Mouse (Mus musculus) MEL (cell line): Measurements from ENCODE around the gene Tapbp. TPM values are rescaled to one million over a fixed set of nuclear protein-coding genes. Genes with fewer than 3 reads are reported as not detected.

ENCODE experiments used
- DNase-seq: peaks from one replicate; pipeline ENCODE4 v3.0.0; 2011; ENCODE audit warnings: low read depth, low spot score
- H3K27ac ChIP-seq: 2 replicates; pipeline ENCODE4 v1.5.1; 2012; ENCODE audit warnings: low read depth, mild to moderate bottlenecking, control low read depth, low read length, moderate library complexity; ENCODE audit not compliant: control insufficient read depth
- H3K27me3 ChIP-seq, 2 experiments: fragments of 150-350 bp in 1 of 2; sonication (generic) in 1 of 2; 2 replicates each; pipeline ENCODE4 v1.6.1; 2012; ENCODE audit warnings: low read length in 2 of 2, mild to moderate bottlenecking in 2 of 2, improper control_type of control experiment in 1 of 2, moderate library complexity in 1 of 2; ENCODE audit not compliant: insufficient read depth in 2 of 2, control insufficient read depth in 1 of 2
- H3K36me3 ChIP-seq, 2 experiments: 2 replicates each; pipeline ENCODE4 v1.6.1; 2012 to 2014; ENCODE audit warnings: low read length in 2 of 2, improper control_type of control experiment in 1 of 2, inconsistent platforms in 1 of 2, mild to moderate bottlenecking in 1 of 2; ENCODE audit not compliant: insufficient read depth in 2 of 2, control insufficient read depth in 1 of 2
- H3K4me1 ChIP-seq, 2 experiments: fragments of 150-350 bp in 1 of 2; sonication (generic) in 1 of 2; 2 replicates each; pipeline ENCODE4 v1.6.1; 2012; ENCODE audit warnings: low read length in 2 of 2, improper control_type of control experiment in 1 of 2, mild to moderate bottlenecking in 1 of 2; ENCODE audit not compliant: insufficient read depth in 2 of 2, control insufficient read depth in 1 of 2
- H3K4me3 ChIP-seq, 2 experiments: fragments of 150-350 bp in 1 of 2; sonication (generic) in 1 of 2; 2 replicates each; pipeline ENCODE4 v1.5.1; 2012; ENCODE audit warnings: low read depth in 2 of 2, low read length in 2 of 2, mild to moderate bottlenecking in 2 of 2, moderate library complexity in 2 of 2, control low read depth in 1 of 2, improper control_type of control experiment in 1 of 2; ENCODE audit not compliant: control insufficient read depth in 1 of 2, insufficient read depth in 1 of 2
- H3K79me2 ChIP-seq: 2 replicates; pipeline ENCODE4 v1.6.1; 2012; ENCODE audit warnings: mild to moderate bottlenecking, low read length, moderate library complexity; ENCODE audit not compliant: control insufficient read depth, poor library complexity, insufficient read depth
- H3K9ac ChIP-seq: 2 replicates; pipeline ENCODE4 v1.6.1; 2012; ENCODE audit warnings: low read depth, mild to moderate bottlenecking, control low read depth, low read length, moderate library complexity; ENCODE audit not compliant: control insufficient read depth, poor library complexity, severe bottlenecking
- H3K9me3 ChIP-seq: fragments of 150-350 bp; sonication (generic); replicated peaks from 2 replicates; pipeline ENCODE4 v1.6.1; 2012; ENCODE audit warnings: mild to moderate bottlenecking, low read length, improper control_type of control experiment, moderate library complexity; ENCODE audit not compliant: insufficient read depth
- CHD2 ChIP-seq: IDR thresholded peaks from 2 replicates; pipeline ENCODE4 v1.6.1; 2011; ENCODE audit warnings: low read length, improper control_type of control experiment
- CTCF ChIP-seq, 3 experiments: IDR thresholded peaks in 2 of 3; conservative IDR thresholded peaks in 1 of 3; 2 replicates each; pipeline ENCODE4 v1.5.1; 2011 to 2012; ENCODE audit warnings: low read length in 3 of 3, low read depth in 2 of 3, mild to moderate bottlenecking in 2 of 3, improper control_type of control experiment in 1 of 3, inconsistent platforms in 1 of 3, mixed read lengths in 1 of 3, moderate library complexity in 1 of 3; ENCODE audit not compliant: control insufficient read depth in 1 of 3, insufficient read depth in 1 of 3, poor library complexity in 1 of 3, severe bottlenecking in 1 of 3
- E2F4 ChIP-seq: IDR thresholded peaks from 2 replicates; pipeline ENCODE4 v1.6.1; 2011; ENCODE audit warnings: low read depth, low read length, improper control_type of control experiment, borderline replicate concordance
- EP300 ChIP-seq, 2 experiments: IDR thresholded peaks; 2 replicates each; pipeline ENCODE4 v1.6.1; 2011; ENCODE audit warnings: improper control_type of control experiment in 2 of 2, low read length in 2 of 2, low read depth in 1 of 2, mild to moderate bottlenecking in 1 of 2
- GABPA ChIP-seq: IDR thresholded peaks from 2 replicates; pipeline ENCODE4 v1.6.1; 2012; ENCODE audit warnings: low read depth, mild to moderate bottlenecking, inconsistent platforms, low read length, improper control_type of control experiment, moderate library complexity
- KAT2A ChIP-seq: conservative IDR thresholded peaks from 2 replicates; pipeline ENCODE4 v1.6.1; 2012; ENCODE audit warnings: low read depth, low read length, improper control_type of control experiment, inconsistent platforms
- MAFK ChIP-seq: IDR thresholded peaks from 2 replicates; pipeline ENCODE4 v1.6.1; 2011; ENCODE audit warnings: low read depth, mild to moderate bottlenecking, low read length, improper control_type of control experiment, borderline replicate concordance
- MAX ChIP-seq: IDR thresholded peaks from 2 replicates; pipeline ENCODE4 v1.6.1; 2011; ENCODE audit warnings: low read length, improper control_type of control experiment
- MEF2A ChIP-seq: IDR thresholded peaks from 2 replicates; pipeline ENCODE4 v1.6.1; 2014; ENCODE audit warnings: low read depth, mild to moderate bottlenecking, inconsistent platforms, low read length, improper control_type of control experiment; ENCODE audit not compliant: poor library complexity, insufficient replicate concordance, severe bottlenecking; ENCODE audit errors: extremely low read depth
- MXI1 ChIP-seq: IDR thresholded peaks from 2 replicates; pipeline ENCODE4 v1.6.1; 2011; ENCODE audit warnings: mild to moderate bottlenecking, low read depth, low read length, improper control_type of control experiment
- SIN3A ChIP-seq: IDR thresholded peaks from 2 replicates; pipeline ENCODE4 v1.6.1; 2012; ENCODE audit warnings: low read length, improper control_type of control experiment, inconsistent platforms
- TAL1 ChIP-seq: IDR thresholded peaks from 2 replicates; pipeline ENCODE4 v1.6.1; 2012; ENCODE audit warnings: mild to moderate bottlenecking, inconsistent platforms, low read length, moderate library complexity, mixed read lengths
- TCF12 ChIP-seq: IDR thresholded peaks from 2 replicates; pipeline ENCODE4 v1.6.1; 2014; ENCODE audit warnings: low read depth, mild to moderate bottlenecking, inconsistent platforms, low read length, improper control_type of control experiment, moderate library complexity
- ZNF384 ChIP-seq: IDR thresholded peaks from 2 replicates; pipeline ENCODE4 v1.6.1; 2012; ENCODE audit warnings: low read depth, mild to moderate bottlenecking, inconsistent platforms, low read length, improper control_type of control experiment
- polyA plus RNA-seq, 2 experiments: library from polyadenylated mRNA; stranded (reverse) in 1 of 2; unstranded in 1 of 2; fragments of >175 nt in 1 of 2; fragments of >200 nt in 1 of 2; gene quantifications; 2 replicates each; pipeline versions ENCODE4 v1.2.1 to v1.2.4; 2012; ENCODE audit warnings: low replicate concordance in 2 of 2, low read depth in 1 of 2; ENCODE audit not compliant: insufficient read length in 2 of 2, insufficient read depth in 1 of 2, missing spikeins in 1 of 2
- total RNA-seq: library from RNA; depleted of rRNA; stranded (reverse); fragments of 300-350 nt; gene quantifications from 2 replicates; pipeline ENCODE4 v1.2.3, GENCODE M21; 2012

The Tapbp gene
- total and polyA plus RNA-seq, 3 experiments, result 24.3 to 33.3 TPM; not detected in 1

- Histone ChIP-seq H3K36me3 (peaks cover 0 to 30% of the 10 kb centered on the region in 2 experiments; a peak in 2 of 4 replicates), H3K79me2 (no peaks in the 10 kb centered on the region), H3K4me3 (no peak overlapping the region), H3K27ac (no peak overlapping the region), H3K9ac (no peak overlapping the region), H3K9me3 (no peaks in the 10 kb centered on the region), H3K4me1 (peaks cover 21 to 47% of the 10 kb centered on the region in 2 experiments), H3K27me3 (no peaks in the 10 kb centered on the region)
- peak; percentile 50 for TF ChIP-seq ZNF384
- TF ChIP-seq KAT2A, result no peak
- DNase-seq, result no peak
Measured at GRCm38 (mm10) chr17:33900989-33901314, 14.7 kb upstream of the Tapbp start.

DNA sequence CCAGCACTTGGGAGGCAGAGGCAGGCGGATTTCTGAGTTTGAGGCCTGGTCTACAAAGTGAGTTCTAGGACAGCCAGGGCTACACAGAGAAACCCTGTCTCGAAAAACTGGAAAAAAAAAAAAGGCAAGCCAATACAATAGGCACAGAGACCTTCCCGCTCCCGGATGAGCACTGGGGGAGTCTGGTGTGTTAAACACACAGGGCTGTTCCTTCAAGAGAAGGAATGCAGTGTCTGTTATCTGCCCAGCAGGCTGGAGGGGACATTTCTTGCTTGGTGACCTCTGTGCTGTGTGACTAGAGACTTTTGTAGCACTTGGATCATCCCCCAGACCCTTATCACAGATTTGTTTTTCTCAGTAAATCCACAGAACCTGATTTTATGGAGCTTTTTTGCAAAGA, 14.0 kb upstream of the Tapbp start:
- no peak overlapping the region for H3K9ac ChIP-seq
- H3K79me2 ChIP-seq, result no peaks in the 10 kb centered on the region
- TF ChIP-seq MAX (no peak), CTCF (IDR thresholded peaks at IDR 0.05 in 2 of 3, conservative IDR thresholded peaks at IDR 0.05 in 1 of 3; ENCODE audit: control insufficient read depth in 1 of 3, insufficient read depth in 1 of 3, low read depth in 2 of 3, low read length in 3 of 3, poor library complexity in 1 of 3, severe bottlenecking in 1 of 3) (no peak), TAL1 (no peak), CHD2 (no peak), KAT2A (no peak), GABPA (no peak), MEF2A (no peak), E2F4 (no peak), MXI1 (no peak)
- peaks cover 21 to 47% of the 10 kb centered on the region in 2 experiments for H3K4me1 ChIP-seq
- H3K36me3 ChIP-seq, result peaks cover 0 to 30% of the 10 kb centered on the region in 2 experiments; a peak in 2 of 4 replicates
- DNase-seq, result no peak
- H3K9me3 ChIP-seq, result no peaks in the 10 kb centered on the region
- no peaks in the 10 kb centered on the region for H3K27me3 ChIP-seq
- H3K4me3 ChIP-seq, result peak overlapping the region in 1 of 2 experiments; percentile 45; a peak in 1 of 4 replicates
- no peak overlapping the region for H3K27ac ChIP-seq

GRCm38 (mm10) chr17:33902079-33902478, 13.6 kb upstream of the Tapbp start:
- Histone ChIP-seq H3K79me2 (no peaks in the 10 kb centered on the region), H3K27ac (peak overlapping the region; percentile 55), H3K4me1 (peaks cover 21 to 47% of the 10 kb centered on the region in 2 experiments)
- DNase-seq, result no peak
- TF ChIP-seq TCF12 (0 out of 2 replicates have a peak, but pooled peaks have one; percentile 13), MAFK (no peak), EP300 (IDR thresholded peaks at IDR 0.05; ENCODE audit: low read depth in 1 of 2, low read length in 2 of 2) (0 out of 4 replicates have a peak, but pooled peaks of 1 of the 2 experiments have one; percentile 27), SIN3A (0 out of 2 replicates have a peak, but pooled peaks have one; percentile 28), ZNF384 (peak; percentile 67)
- TF ChIP-seq, all 39 proteins: peak for 4
- Histone ChIP-seq H3K4me3 (peak overlapping the region in 1 of 2 experiments; percentile 45; a peak in 2 of 4 replicates), H3K27me3 (no peaks in the 10 kb centered on the region), H3K9ac (peak overlapping the region; percentile 17; the same call in 1 of the 2 replicates), H3K9me3 (no peaks in the 10 kb centered on the region), H3K36me3 (peaks cover 0 to 30% of the 10 kb centered on the region in 2 experiments; a peak in 2 of 4 replicates)
